Mouse (Mus musculus): ENCODE measurements around the gene Vmn1r229. TPM values are rescaled to one million over a fixed set of nuclear protein-coding genes. Genes with fewer than 3 reads are reported as not detected.

The Vmn1r229 gene
- under 1 TPM; 0.02 to 0.07 (median 0.06) TPM for total RNA-seq (2022)

DNA sequence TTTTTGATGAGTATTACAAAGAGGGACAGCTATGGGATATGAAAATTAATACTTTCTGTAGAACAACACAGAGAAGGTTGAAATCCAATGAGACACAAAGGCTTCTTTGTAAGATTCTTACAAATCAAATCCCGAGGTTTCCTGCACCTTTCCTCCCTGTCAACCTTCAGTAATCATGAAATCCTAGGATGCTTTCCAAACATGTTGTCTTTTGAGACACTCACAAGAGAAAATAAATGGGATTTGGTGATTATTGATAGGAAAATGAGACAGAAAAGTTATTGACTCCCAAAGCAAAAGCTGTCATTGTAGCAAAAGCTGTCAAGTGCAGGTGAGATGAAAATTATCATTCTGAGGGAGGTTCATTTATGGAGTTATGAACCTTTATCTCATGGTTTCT lies at the start of gene Vmn1r229:
TSS of gene Vmn1r229 (plus strand) at position 301 of the 400 bp plus-strand sequence.
- no peak for DNase-seq (ENCODE audit: low spot score in 2 of 2)

DNA sequence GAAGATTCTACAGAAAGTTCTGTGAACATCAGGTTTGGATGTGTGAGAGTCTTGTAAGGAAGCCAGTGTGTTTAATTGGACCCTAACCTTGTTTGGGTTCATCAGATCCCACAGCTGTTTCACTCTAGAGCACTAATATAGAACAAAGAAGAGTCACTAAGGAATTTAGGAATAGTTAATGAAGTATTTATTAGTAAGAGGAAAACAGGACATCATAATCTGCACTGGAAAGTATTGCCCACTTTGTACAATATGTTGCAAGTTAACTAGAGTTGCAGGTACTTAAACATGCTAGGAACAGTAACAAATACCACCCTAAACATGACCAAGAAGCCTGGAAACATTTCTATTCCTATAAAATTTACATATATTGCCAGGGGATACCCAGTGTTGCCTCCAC lies 25.3 kb upstream of the Vmn1r229 start, which contains the start of gene Vmn1r228:
TSS of gene Vmn1r228 (minus strand) at position 101 of the 400 bp plus-strand sequence.
- no peak for DNase-seq (ENCODE audit: low spot score in 2 of 2)

DNA sequence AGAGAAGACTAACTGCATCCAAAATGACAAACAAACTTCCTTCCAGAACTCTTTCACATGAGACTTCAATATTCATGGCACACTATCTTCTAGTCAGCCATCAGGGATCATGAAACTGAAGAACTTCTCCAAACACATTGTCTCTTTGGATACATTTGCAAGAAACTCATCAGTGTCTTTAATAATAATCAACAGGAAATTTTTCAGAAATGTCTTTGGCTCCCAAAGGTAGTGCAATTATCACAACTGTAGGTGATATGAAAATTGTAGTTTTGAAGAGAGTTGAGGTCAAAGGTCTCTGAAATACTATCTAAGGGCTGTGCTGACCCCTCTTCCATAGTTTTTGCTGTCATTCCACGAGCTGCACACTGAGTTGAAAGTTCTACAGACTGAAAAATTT lies 28.8 kb downstream of the Vmn1r229 start, which contains the start of gene Vmn1r230:
TSS of gene Vmn1r230 (plus strand) at position 301 of the 400 bp plus-strand sequence.
- DNase-seq (ENCODE audit: low spot score in 2 of 2), result no peak

Other genes starting within 250 kb of the Vmn1r229 start
- gene Vmn2r109, start 246.8 kb upstream of the Vmn1r229 start, total RNA-seq (2022), result not detected
- not detected for gene Vmn2r110, start 215.1 kb upstream of the Vmn1r229 start, total RNA-seq (2022)
- not detected for gene Fpr-rs3, start 186.7 kb upstream of the Vmn1r229 start, total RNA-seq (2022)
- gene Vmn1r226, start 128.7 kb upstream of the Vmn1r229 start, total RNA-seq (2022), result not detected
- not detected for gene Vmn1r227, start 81.7 kb upstream of the Vmn1r229 start, total RNA-seq (2022)
- not detected for gene Vmn1r228, start 25.4 kb upstream of the Vmn1r229 start, total RNA-seq (2022)
- gene Vmn1r230, start 28.9 kb downstream of the Vmn1r229 start, total RNA-seq (2022), result not detected
- gene Vmn1r231, start 93.5 kb downstream of the Vmn1r229 start, total RNA-seq (2022), result not detected
- under 1 TPM in 1 of 4 experiments, not detected in 3; 0.22 TPM for gene Vmn1r232, start 108.2 kb downstream of the Vmn1r229 start, total RNA-seq (2022)
- 100 to 1,000 TPM; 521 to 550 (median 536) TPM for gene Ppp2r1a, start 133.8 kb downstream of the Vmn1r229 start, total RNA-seq (2022)
- not detected for gene Vmn1r233, start 184.9 kb downstream of the Vmn1r229 start, total RNA-seq (2022)
- 10 to 100 TPM; 20.2 to 20.9 (median 20.8) TPM for gene Zfp160, start 197.3 kb downstream of the Vmn1r229 start, total RNA-seq (2022)

Measured in left cerebral cortex, adult 8-10 months (tissue).